Mouse (Mus musculus) heart, postnatal 4 days (tissue): Measurements from ENCODE around the gene Gin1. TPM values are rescaled to one million over a fixed set of nuclear protein-coding genes. Genes with fewer than 3 reads are reported as not detected.

ENCODE experiments used
- DNase-seq: peaks from one replicate; pipeline ENCODE4 v3.0.0; 2021
- total RNA-seq, 2 experiments: library from RNA; stranded (reverse); gene quantifications; 2 replicates each; pipeline ENCODE4 v1.2.3; 2021

The Gin1 gene
- total RNA-seq, 2 experiments from 2014 or later: 8.1 to 8.8 TPM

GRCm38 (mm10) chr1:97788490-97788889, 18.5 kb downstream of the Gin1 start:
- no peak for DNase-seq

GRCm38 (mm10) chr1:97794110-97794509, 24.1 kb downstream of the Gin1 start:
- no peak for DNase-seq

- DNase-seq: no peak
Observed at GRCm38 (mm10) chr1:97795936-97796335, 26.0 kb downstream of the Gin1 start.

GRCm38 (mm10) chr1:97802207-97802902, 32.4 kb downstream of the Gin1 start:
- DNase-seq: no peak

GRCm38 (mm10) chr1:97804520-97804919, 34.5 kb downstream of the Gin1 start:
- DNase-seq: no peak

- no peak for DNase-seq
Observed at GRCm38 (mm10) chr1:97809255-97809912, 39.4 kb downstream of the Gin1 start.

- DNase-seq: no peak
Observed at GRCm38 (mm10) chr1:97821282-97821681, 51.3 kb downstream of the Gin1 start.

GRCm38 (mm10) chr1:97822203-97822602, 52.2 kb downstream of the Gin1 start:
- no peak for DNase-seq

- DNase-seq: no peak
Observed at GRCm38 (mm10) chr1:97822904-97823303, 52.9 kb downstream of the Gin1 start.

GRCm38 (mm10) chr1:97827566-97827965, 57.6 kb downstream of the Gin1 start:
- DNase-seq: no peak

- DNase-seq: no peak
Observed at GRCm38 (mm10) chr1:97828087-97828486, 58.1 kb downstream of the Gin1 start.

GRCm38 (mm10) chr1:97833466-97834353, 63.7 kb downstream of the Gin1 start:
- peak; percentile 83 for DNase-seq

- no peak for DNase-seq
Observed at GRCm38 (mm10) chr1:97834354-97834822, 64.4 kb downstream of the Gin1 start.

Other genes with a start within 250 kb of the Gin1 start
- 1 to 10 TPM; 7.9 to 9.0 TPM for gene D1Ertd622e, start 108.1 kb upstream of the Gin1 start, total RNA-seq
- 10 to 100 TPM; 63.5 to 66.0 TPM for gene Ppip5k2, start 239 bp downstream of the Gin1 start, total RNA-seq